Comparison of ENCODE assay signal across 11 mouse cellular contexts in genomic region chr4:152092751-152093293, GRCm38 (mm10). TPM values are rescaled to one million over a fixed set of nuclear protein-coding genes. Genes with fewer than 3 reads are reported as not detected.
DNase-seq lines count a peak whose midpoint lies in the region; ATAC-seq and TF ChIP-seq lines count a peak whose summit lies in the region.
"Had no signal": no experiment of that assay in that cellular context is flagged by ENCODE, and none has a peak within 500 bp of the region (broad histone marks: within the 10 kb centered on the region; RNA-seq: fewer than 3 reads in every experiment).

No protein-coding gene starts in this region.

- no peaks in the 10 kb centered on the region for H3K36me3 ChIP-seq in embryonic facial prominence, embryonic 11.5 days (replicated peaks; ENCODE audit: control insufficient read depth, insufficient read depth, low read depth, low read length)
- peaks cover 2% of the 10 kb centered on the region; the same call in 1 of the 2 replicates for H3K36me3 ChIP-seq in embryonic facial prominence, embryonic 10.5 days (replicated peaks)
- H3K36me3 ChIP-seq in lung, embryonic 14.5 days (ENCODE audit: insufficient read depth), result peaks cover 4% of the 10 kb centered on the region; the same call in 1 of the 2 replicates
- no peaks in the 10 kb centered on the region for H3K36me3 ChIP-seq in neural tube, embryonic 15.5 days
- H3K36me3 ChIP-seq: heart, embryonic 15.5 days had no signal

- 73% methylated on average over 8 of the region's 8 CpGs for WGBS in embryonic facial prominence, embryonic 11.5 days
- 76% methylated on average over 8 of the region's 8 CpGs for WGBS in embryonic facial prominence, embryonic 10.5 days
- 60% methylated on average over 8 of the region's 8 CpGs for WGBS in lung, embryonic 14.5 days
- 63% methylated on average over 8 of the region's 8 CpGs for WGBS in lung, adult 2 months
- 56% methylated on average over 8 of the region's 8 CpGs for WGBS in neural tube, embryonic 15.5 days

- ATAC-seq in embryonic facial prominence, embryonic 11.5 days (replicated peaks; ENCODE audit: insufficient number of reproducible peaks, low FRiP score, low TSS enrichment, low read depth), result no peak
- ATAC-seq in lung, embryonic 14.5 days (ENCODE audit: insufficient read depth), result no peak
- ATAC-seq in erythroid progenitor cell, adult 5-6 weeks (replicated peaks; ENCODE audit: low FRiP score, poor library complexity, severe bottlenecking), result peak; percentile 92
- ATAC-seq in neural tube, embryonic 15.5 days (ENCODE audit: low FRiP score), result no peak

- H3K27me3 ChIP-seq in embryonic facial prominence, embryonic 11.5 days (ENCODE audit: control insufficient read depth, insufficient read depth, low read length), result no peaks in the 10 kb centered on the region
- H3K27me3 ChIP-seq in embryonic facial prominence, embryonic 10.5 days (replicated peaks; ENCODE audit: low read depth, poor library complexity, severe bottlenecking), result peaks cover 23% of the 10 kb centered on the region
- H3K27me3 ChIP-seq in lung, embryonic 14.5 days (ENCODE audit: insufficient read depth, low read length), result no peaks in the 10 kb centered on the region
- no peaks in the 10 kb centered on the region for H3K27me3 ChIP-seq in neural tube, embryonic 15.5 days (replicated peaks)
- H3K27me3 ChIP-seq: heart, embryonic 15.5 days; lung, embryonic 15.5 days had no signal

- no peaks in the 10 kb centered on the region; the same call in 1 of the 2 replicates for H3K4me1 ChIP-seq in embryonic facial prominence, embryonic 11.5 days (ENCODE audit: control insufficient read depth, insufficient read depth, low read length)
- H3K4me1 ChIP-seq in embryonic facial prominence, embryonic 10.5 days, result peaks cover 50% of the 10 kb centered on the region
- peaks cover 7% of the 10 kb centered on the region; the same call in 1 of the 2 replicates for H3K4me1 ChIP-seq in lung, embryonic 14.5 days (ENCODE audit: insufficient read depth)
- H3K4me1 ChIP-seq in lung, adult 2 months (ENCODE audit: control insufficient read depth, insufficient read depth, low read length), result 0 out of 2 replicates have a peak, but pooled peaks cover 7% of the 10 kb centered on the region
- H3K4me1 ChIP-seq in neural tube, embryonic 15.5 days, result peaks cover 23% of the 10 kb centered on the region

- no peak for TF ChIP-seq CTCF in lung, embryonic 14.5 days (IDR thresholded peaks at IDR 0.05; ENCODE audit: low read depth)
- TF ChIP-seq CTCF in lung, adult 2 months (IDR thresholded peaks at IDR 0.05; ENCODE audit: insufficient read depth, low read length), result no peak

- intact Hi-C loops in left cerebral cortex, postnatal 4 days (cut with DNase I), result no loop called here

- H3K9me3 ChIP-seq in embryonic facial prominence, embryonic 11.5 days (replicated peaks; ENCODE audit: control insufficient read depth, low read length), result no peaks in the 10 kb centered on the region
- H3K9me3 ChIP-seq in embryonic facial prominence, embryonic 10.5 days, result no peaks in the 10 kb centered on the region
- H3K9me3 ChIP-seq in lung, embryonic 14.5 days (ENCODE audit: low read depth, low read length), result no peaks in the 10 kb centered on the region
- H3K9me3 ChIP-seq in neural tube, embryonic 15.5 days (replicated peaks), result no peaks in the 10 kb centered on the region
- H3K9me3 ChIP-seq: heart, embryonic 15.5 days; lung, embryonic 15.5 days had no signal

- no peak for DNase-seq in embryonic facial prominence, embryonic 11.5 days (ENCODE audit: low spot score)
- no peak for DNase-seq in embryonic facial prominence, embryonic 10.5 days (ENCODE audit: low spot score)
- DNase-seq in lung, embryonic 14.5 days, result no peak
- DNase-seq in lung, adult 2 months, result no peak
- no peak for DNase-seq in lung, postnatal 10 days
- DNase-seq in left cerebral cortex, postnatal 4 days, result no peak

- TF ChIP-seq POLR2A in lung, adult 2 months (IDR thresholded peaks at IDR 0.05; ENCODE audit: borderline replicate concordance, extremely low read depth, low read depth, low read length), result no peak

- no peak overlapping the region for H3K9ac ChIP-seq in embryonic facial prominence, embryonic 11.5 days (replicated peaks; ENCODE audit: low read length)
- H3K9ac ChIP-seq in lung, embryonic 14.5 days, result no peak overlapping the region
- H3K9ac ChIP-seq in neural tube, embryonic 15.5 days (replicated peaks), result 0 out of 2 replicates have a peak overlapping the region, but pooled peaks have one; percentile 7
- H3K9ac ChIP-seq: heart, embryonic 15.5 days; lung, embryonic 15.5 days had no signal

- H3K27ac ChIP-seq in embryonic facial prominence, embryonic 11.5 days (replicated peaks; ENCODE audit: low read depth, low read length), result 0 out of 2 replicates have a peak overlapping the region, but pooled peaks have one; percentile 13
- no peak overlapping the region; the same call in 1 of the 2 replicates for H3K27ac ChIP-seq in embryonic facial prominence, embryonic 10.5 days (replicated peaks)
- H3K27ac ChIP-seq in lung, embryonic 14.5 days (ENCODE audit: low read depth), result peak overlapping the region; percentile 16; the same call in 1 of the 2 replicates
- H3K27ac ChIP-seq in neural tube, embryonic 15.5 days (replicated peaks), result no peak overlapping the region
- H3K27ac ChIP-seq: heart, embryonic 15.5 days; lung, embryonic 15.5 days had no signal

- no peak overlapping the region for H3K4me3 ChIP-seq in embryonic facial prominence, embryonic 11.5 days (ENCODE audit: low read depth, low read length)
- no peak overlapping the region for H3K4me3 ChIP-seq in embryonic facial prominence, embryonic 10.5 days
- H3K4me3 ChIP-seq in lung, embryonic 14.5 days (ENCODE audit: low read depth, low read length), result no peak overlapping the region
- H3K4me3 ChIP-seq in lung, adult 2 months (replicated peaks; ENCODE audit: extremely low read depth, low read depth, low read length), result no peak overlapping the region
- H3K4me3 ChIP-seq in neural tube, embryonic 15.5 days (replicated peaks), result no peak overlapping the region
- H3K4me3 ChIP-seq: heart, embryonic 15.5 days; lung, embryonic 15.5 days had no signal

- H3K4me2 ChIP-seq in embryonic facial prominence, embryonic 11.5 days (ENCODE audit: low read depth, low read length), result no peak overlapping the region
- no peak overlapping the region; the same call in 1 of the 2 replicates for H3K4me2 ChIP-seq in lung, embryonic 14.5 days
- H3K4me2 ChIP-seq in neural tube, embryonic 15.5 days, result no peak overlapping the region
- H3K4me2 ChIP-seq: heart, embryonic 15.5 days; lung, embryonic 15.5 days had no signal

RNA-seq across cellular contexts. Expression of gene Plekhg5, which starts 20.5 kb away (rescaled TPM):
- polyA plus RNA-seq in embryonic facial prominence, embryonic 11.5 days (2014; fragmentation: Nextera tagmentation; extraction: Ambion mirVana), result 5.3 and 6.8 TPM in 2 replicates
- polyA plus RNA-seq in embryonic facial prominence, embryonic 10.5 days (2016; fragmentation: Nextera tagmentation; extraction: Ambion mirVana), result 11.7 and 13.2 TPM in 2 replicates
- 13.5 and 18.5 TPM in 2 replicates for polyA plus RNA-seq in lung, embryonic 14.5 days (2014; fragmentation: Nextera tagmentation; extraction: Ambion mirVana)
- polyA plus RNA-seq in lung, adult 2 months (2012; rRNA removed), result 46.7 and 49.9 TPM in 2 replicates
- 1.7 and 2.9 TPM in 2 replicates for total RNA-seq in erythroid progenitor cell, adult 5-6 weeks (2015; ENCODE audit: low replicate concordance)
- 3.5 and 5.3 TPM in 2 replicates for total RNA-seq in erythroid progenitor cell, adult 5-6 weeks (2017; ENCODE audit: low replicate concordance)
- polyA plus RNA-seq in neural tube, embryonic 15.5 days (2015; fragmentation: Nextera tagmentation; extraction: Ambion mirVana), result 13.5 and 13.6 TPM in 2 replicates
- 10 to 100 TPM; 21.2 to 25.7 TPM for total RNA-seq in left cerebral cortex, postnatal 4 days (2021)

RNA-seq across cellular contexts. Expression of gene Tnfrsf25, which starts 22.9 kb away (rescaled TPM):
- polyA plus RNA-seq in embryonic facial prominence, embryonic 11.5 days (2014; fragmentation: Nextera tagmentation; extraction: Ambion mirVana), result 0.21 and 0.75 TPM in 2 replicates
- 1.0 and 1.3 TPM in 2 replicates for polyA plus RNA-seq in embryonic facial prominence, embryonic 10.5 days (2016; fragmentation: Nextera tagmentation; extraction: Ambion mirVana)
- 0.75 and 0.77 TPM in 2 replicates for polyA plus RNA-seq in lung, embryonic 14.5 days (2014; fragmentation: Nextera tagmentation; extraction: Ambion mirVana)
- 8.1 and 12.7 TPM in 2 replicates for polyA plus RNA-seq in lung, adult 2 months (2012; rRNA removed)
- not detected in 2 replicates for total RNA-seq in erythroid progenitor cell, adult 5-6 weeks (2015; ENCODE audit: low replicate concordance)
- 2.0 TPM in 1 of 2 replicates, not detected in the other for total RNA-seq in erythroid progenitor cell, adult 5-6 weeks (2017; ENCODE audit: low replicate concordance)
- polyA plus RNA-seq in neural tube, embryonic 15.5 days (2015; fragmentation: Nextera tagmentation; extraction: Ambion mirVana), result 1.2 and 2.4 TPM in 2 replicates
- 1 to 10 TPM; 2.3 to 2.6 TPM for total RNA-seq in left cerebral cortex, postnatal 4 days (2021)

RNA-seq across cellular contexts. Expression of gene Nol9, which starts 53.7 kb away (rescaled TPM):
- 28.3 and 31.4 TPM in 2 replicates for polyA plus RNA-seq in embryonic facial prominence, embryonic 11.5 days (2014; fragmentation: Nextera tagmentation; extraction: Ambion mirVana)
- 43.7 and 44.2 TPM in 2 replicates for polyA plus RNA-seq in embryonic facial prominence, embryonic 10.5 days (2016; fragmentation: Nextera tagmentation; extraction: Ambion mirVana)
- 38.9 and 42.9 TPM in 2 replicates for polyA plus RNA-seq in lung, embryonic 14.5 days (2014; fragmentation: Nextera tagmentation; extraction: Ambion mirVana)
- 16.7 and 18.2 TPM in 2 replicates for polyA plus RNA-seq in lung, adult 2 months (2012; rRNA removed)
- 7.1 and 10.1 TPM in 2 replicates for total RNA-seq in erythroid progenitor cell, adult 5-6 weeks (2015; ENCODE audit: low replicate concordance)
- 4.9 and 5.0 TPM in 2 replicates for total RNA-seq in erythroid progenitor cell, adult 5-6 weeks (2017; ENCODE audit: low replicate concordance)
- 26.0 and 26.4 TPM in 2 replicates for polyA plus RNA-seq in neural tube, embryonic 15.5 days (2015; fragmentation: Nextera tagmentation; extraction: Ambion mirVana)
- total RNA-seq in left cerebral cortex, postnatal 4 days (2021), result 10 to 100 TPM; 32.0 to 33.1 TPM

RNA-seq across cellular contexts. Expression of gene Tas1r1, which starts 54.5 kb away (rescaled TPM):
- 0.25 and 0.55 TPM in 2 replicates for polyA plus RNA-seq in embryonic facial prominence, embryonic 11.5 days (2014; fragmentation: Nextera tagmentation; extraction: Ambion mirVana)
- polyA plus RNA-seq in embryonic facial prominence, embryonic 10.5 days (2016; fragmentation: Nextera tagmentation; extraction: Ambion mirVana), result 0.50 and 0.68 TPM in 2 replicates
- polyA plus RNA-seq in lung, embryonic 14.5 days (2014; fragmentation: Nextera tagmentation; extraction: Ambion mirVana), result 0.23 and 0.30 TPM in 2 replicates
- 0.08 TPM in 1 of 2 replicates, not detected in the other for polyA plus RNA-seq in lung, adult 2 months (2012; rRNA removed)
- total RNA-seq in erythroid progenitor cell, adult 5-6 weeks (2015; ENCODE audit: low replicate concordance), result not detected in 2 replicates
- total RNA-seq in erythroid progenitor cell, adult 5-6 weeks (2017; ENCODE audit: low replicate concordance), result not detected in 2 replicates
- 2.1 and 2.2 TPM in 2 replicates for polyA plus RNA-seq in neural tube, embryonic 15.5 days (2015; fragmentation: Nextera tagmentation; extraction: Ambion mirVana)
- under 1 TPM; 0.56 to 0.83 TPM for total RNA-seq in left cerebral cortex, postnatal 4 days (2021)
- polyA plus RNA-seq: small intestine, adult 2 months had no signal

RNA-seq across cellular contexts. Expression of gene Espn, which starts 59.3 kb away (rescaled TPM):
- 6.2 and 7.3 TPM in 2 replicates for polyA plus RNA-seq in embryonic facial prominence, embryonic 11.5 days (2014; fragmentation: Nextera tagmentation; extraction: Ambion mirVana)
- 7.5 and 10.3 TPM in 2 replicates for polyA plus RNA-seq in embryonic facial prominence, embryonic 10.5 days (2016; fragmentation: Nextera tagmentation; extraction: Ambion mirVana)
- 11.5 and 11.6 TPM in 2 replicates for polyA plus RNA-seq in lung, embryonic 14.5 days (2014; fragmentation: Nextera tagmentation; extraction: Ambion mirVana)
- polyA plus RNA-seq in lung, adult 2 months (2012; rRNA removed), result 9.8 and 16.3 TPM in 2 replicates
- 0.72 TPM in 1 of 2 replicates, not detected in the other for total RNA-seq in erythroid progenitor cell, adult 5-6 weeks (2015; ENCODE audit: low replicate concordance)
- not detected in 2 replicates for total RNA-seq in erythroid progenitor cell, adult 5-6 weeks (2017; ENCODE audit: low replicate concordance)
- 0.31 and 3.3 TPM in 2 replicates for polyA plus RNA-seq in neural tube, embryonic 15.5 days (2015; fragmentation: Nextera tagmentation; extraction: Ambion mirVana)
- total RNA-seq in left cerebral cortex, postnatal 4 days (2021), result under 1 TPM in 1 of 2 experiments, not detected in 1; 0.46 TPM

Comparison
In these comparisons a context has a peak if more than half of its experiments do, and no peak if none do; other contexts are left out.
1. H3K27ac ChIP-seq: peak in embryonic facial prominence, embryonic 11.5 days (single experiment) and lung, embryonic 14.5 days (single experiment); none in embryonic facial prominence, embryonic 10.5 days (single experiment) and neural tube, embryonic 15.5 days (single experiment).